Mouse (Mus musculus) adrenal gland (tissue): ENCODE data around the gene Trip12.

Experiments used
- intact Hi-C: fragments of 180-260 bp; cut with DNase I; formaldehyde crosslinking; loops from one replicate; pipeline ENCODE4 v1.15.1; 2025
- long read RNA-seq, 2 experiments: library from polyadenylated mRNA; unstranded; transcript quantifications; one replicate each; pipeline ENCODE4 v2.0.0; 2020; ENCODE audit warnings: borderline replicate concordance in 1 of 2; ENCODE audit not compliant: insufficient replicate concordance in 1 of 2

Gene Trip12
- long read RNA-seq, experiment 1, full-length matches to known transcripts: 2 of 19 reads
- long read RNA-seq, experiment 1, partial matches to known transcripts: 11 of 19 reads
- long read RNA-seq, experiment 1, other reads (novel, unspliced or antisense): 6 of 19 reads
- long read RNA-seq, experiment 2, partial matches to known transcripts: 16 of 22 reads
- long read RNA-seq, experiment 2, other reads (novel, unspliced or antisense): 6 of 22 reads

DNA sequence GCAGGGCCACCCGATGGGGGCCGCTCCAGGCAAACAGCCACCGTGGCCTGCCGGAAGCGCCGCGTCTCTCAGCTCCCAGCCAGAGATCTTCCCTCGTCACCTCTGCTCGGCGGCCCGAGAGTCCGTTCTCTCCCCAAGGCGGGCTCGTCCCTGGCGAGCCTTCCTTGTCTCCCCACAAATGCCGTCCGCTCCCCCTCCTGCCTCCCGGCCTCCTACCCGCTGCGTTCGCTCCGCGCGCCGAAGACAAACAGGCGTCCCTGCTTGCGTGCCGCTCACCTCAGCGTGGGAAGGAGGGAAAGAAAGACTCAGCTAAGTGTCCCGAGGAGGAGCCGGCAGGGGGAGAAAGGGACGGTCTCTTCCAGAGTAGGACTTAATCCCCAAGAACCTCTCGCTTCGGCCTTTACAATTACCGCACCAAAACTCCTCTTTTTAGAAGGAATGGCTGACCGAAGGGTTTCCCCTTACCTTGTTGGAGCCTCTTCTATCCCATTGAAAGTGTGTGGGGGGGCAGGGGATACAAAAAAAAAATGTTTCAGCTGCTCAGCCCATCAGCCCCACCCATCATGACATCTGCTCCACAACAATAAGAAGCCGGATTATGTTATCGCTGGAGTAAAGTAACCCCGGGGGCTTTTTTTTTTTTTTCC lies at the start of gene Trip12:
Gene Trip12, minus strand, starts transcription at position 499 of the 647 bp plus-strand sequence.
- intact Hi-C loops: no loop called here

DNA sequence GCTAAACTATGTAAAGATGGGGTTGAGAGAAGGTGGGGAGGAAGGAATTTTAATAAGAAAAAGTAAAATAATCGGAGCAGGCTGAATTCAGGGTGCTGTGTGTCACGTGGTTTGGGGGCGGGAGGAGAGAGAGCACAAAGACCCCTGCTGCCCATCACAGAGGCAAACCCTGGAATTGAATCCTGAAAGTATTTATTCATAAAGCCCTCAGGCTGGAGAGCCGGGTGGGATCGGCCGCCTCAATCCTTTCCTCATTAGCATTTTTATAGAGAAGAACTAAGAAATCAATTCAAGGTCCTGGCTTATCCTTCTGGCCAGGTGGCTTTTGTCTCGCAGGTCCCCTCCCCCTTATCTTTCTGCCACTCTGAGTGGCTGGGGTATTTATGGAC lies 49.7 kb upstream of the Trip12 start:
- intact Hi-C loops: no loop called here

DNA sequence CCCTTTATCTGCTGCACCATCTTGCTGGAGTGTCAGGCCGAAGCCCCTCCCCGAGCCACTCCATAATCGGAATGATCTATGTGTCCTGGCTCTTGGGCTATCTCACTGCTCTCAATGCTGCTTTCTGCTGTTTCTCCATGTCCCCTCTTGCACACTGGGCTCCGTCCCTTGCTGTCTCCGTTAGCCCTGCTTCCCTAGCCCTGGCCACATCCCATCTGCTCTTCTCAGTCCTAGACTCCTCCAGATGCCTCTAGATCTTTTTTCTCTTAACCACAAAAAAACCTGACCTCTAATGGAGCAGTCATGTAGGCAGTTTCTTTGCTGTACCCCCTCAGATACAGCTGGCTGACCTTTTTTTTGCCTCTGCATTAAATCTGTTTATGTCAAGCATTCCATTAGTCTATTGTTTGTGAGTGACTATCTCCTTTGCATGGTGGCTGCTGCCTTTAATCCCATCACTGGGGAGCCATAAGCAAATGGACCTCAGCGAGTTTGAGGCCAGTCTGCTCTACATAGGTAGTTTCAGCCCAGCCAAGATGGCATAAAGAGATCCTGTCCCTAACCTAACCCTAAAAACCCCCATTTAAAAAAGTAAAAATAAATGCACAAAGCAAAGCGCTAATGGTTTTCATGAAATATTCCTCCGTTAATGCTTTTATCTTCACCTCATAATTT lies 49.2 kb upstream of the Trip12 start:
- intact Hi-C loops: no loop called here

DNA sequence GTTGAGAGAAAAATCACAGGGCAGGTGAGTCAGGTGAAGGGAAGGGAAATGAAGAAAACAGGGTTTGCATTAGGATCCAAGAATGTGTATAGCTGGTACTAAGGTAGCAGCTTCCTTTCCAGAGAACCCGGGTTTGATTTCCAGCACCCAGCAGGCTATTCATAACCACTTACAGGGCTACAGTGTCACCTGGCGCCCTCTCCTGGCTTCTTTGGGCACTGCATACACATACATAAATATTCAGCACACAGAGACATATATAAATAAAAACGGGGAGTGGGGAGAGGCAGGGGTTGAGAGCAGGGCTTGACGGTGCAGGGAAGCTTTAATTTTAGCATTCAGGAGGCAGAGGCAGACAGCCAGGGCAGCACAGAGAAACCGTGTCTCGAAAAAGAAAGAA lies 45.6 kb upstream of the Trip12 start:
- intact Hi-C loops: no loop called here

DNA sequence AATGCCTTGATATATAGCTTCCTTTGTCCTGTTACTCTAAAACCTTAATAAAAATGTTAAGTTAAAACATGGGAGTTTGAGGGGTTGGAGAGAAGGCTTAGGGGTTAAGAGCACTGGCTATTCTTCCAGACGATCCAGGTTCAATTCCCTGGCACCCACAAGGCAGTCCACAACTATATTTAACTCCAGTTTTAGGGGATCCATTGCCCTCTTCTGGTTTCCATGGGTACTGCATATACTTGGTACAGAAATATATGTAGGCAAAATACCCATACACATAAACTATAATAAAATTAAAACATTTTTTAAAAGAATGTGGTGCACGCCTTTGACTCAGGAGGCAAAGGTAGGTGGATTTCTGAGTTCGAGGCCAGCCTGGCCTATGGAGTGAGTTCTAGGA lies 44.9 kb upstream of the Trip12 start:
- intact Hi-C loops: no loop called here

GRCm38 (mm10) chr1:84883889-84884288 lies 43.6 kb upstream of the Trip12 start:
- intact Hi-C loops: no loop called here

GRCm38 (mm10) chr1:84882937-84883336 lies 42.6 kb upstream of the Trip12 start:
- intact Hi-C loops: no loop called here

- intact Hi-C loops: no loop called here
Observed at GRCm38 (mm10) chr1:84882066-84882532, 41.8 kb upstream of the Trip12 start.

DNA sequence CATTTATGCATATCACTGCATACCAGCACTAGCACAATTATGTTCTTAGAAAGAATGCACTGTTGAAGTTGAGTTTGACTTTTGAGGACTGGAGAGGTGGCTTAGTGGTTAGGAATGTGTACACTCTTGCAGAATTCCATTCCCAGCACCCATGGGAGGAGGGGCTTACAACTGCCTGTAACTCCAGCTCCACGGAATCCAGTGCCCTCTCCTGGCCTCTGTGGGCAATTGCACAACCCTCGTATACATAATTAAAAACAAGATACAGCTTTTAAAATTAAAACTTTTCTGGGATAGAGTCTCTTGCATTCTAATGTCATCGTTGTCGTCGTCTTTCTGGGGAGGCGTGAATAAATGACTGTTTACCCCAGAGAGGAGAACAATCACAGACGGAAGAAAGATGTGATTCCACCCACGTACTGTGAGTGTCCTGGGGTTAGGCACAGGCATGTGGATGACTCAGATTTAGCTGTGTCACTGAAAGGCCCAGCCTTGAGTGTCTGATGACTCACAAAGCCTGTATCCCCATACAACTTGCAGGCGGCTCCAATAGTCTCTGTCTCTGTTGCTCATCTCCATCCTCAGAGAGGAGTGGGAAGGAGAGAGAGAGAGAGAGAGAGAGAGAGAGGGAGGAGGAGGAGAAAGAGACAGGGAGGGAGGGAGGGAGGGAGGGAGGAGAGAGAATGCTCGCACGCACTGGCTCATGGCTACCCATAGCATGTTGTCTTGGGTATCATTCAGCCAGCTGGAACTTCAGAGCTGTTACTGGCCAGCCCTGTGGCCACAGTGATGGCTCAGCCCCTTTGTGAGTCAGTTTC lies 41.1 kb upstream of the Trip12 start:
- intact Hi-C loops: loop anchor here (2.0 kb wide), 1 partner anchor 149 kb away; no protein-coding TSS in a partner anchor

- intact Hi-C loops: loop anchor here (2.0 kb wide), 1 partner anchor 147 kb away; no protein-coding TSS in a partner anchor
Observed at GRCm38 (mm10) chr1:84879571-84880120, 39.3 kb upstream of the Trip12 start.

- intact Hi-C loops: no loop called here
Observed at GRCm38 (mm10) chr1:84877590-84877989, 37.3 kb upstream of the Trip12 start.

- intact Hi-C loops: no loop called here
Observed at GRCm38 (mm10) chr1:84872939-84873338, 32.6 kb upstream of the Trip12 start.

GRCm38 (mm10) chr1:84872105-84872504 lies 31.8 kb upstream of the Trip12 start:
- intact Hi-C loops: no loop called here

- intact Hi-C loops: no loop called here
Observed at GRCm38 (mm10) chr1:84871131-84871530, 30.8 kb upstream of the Trip12 start.

DNA sequence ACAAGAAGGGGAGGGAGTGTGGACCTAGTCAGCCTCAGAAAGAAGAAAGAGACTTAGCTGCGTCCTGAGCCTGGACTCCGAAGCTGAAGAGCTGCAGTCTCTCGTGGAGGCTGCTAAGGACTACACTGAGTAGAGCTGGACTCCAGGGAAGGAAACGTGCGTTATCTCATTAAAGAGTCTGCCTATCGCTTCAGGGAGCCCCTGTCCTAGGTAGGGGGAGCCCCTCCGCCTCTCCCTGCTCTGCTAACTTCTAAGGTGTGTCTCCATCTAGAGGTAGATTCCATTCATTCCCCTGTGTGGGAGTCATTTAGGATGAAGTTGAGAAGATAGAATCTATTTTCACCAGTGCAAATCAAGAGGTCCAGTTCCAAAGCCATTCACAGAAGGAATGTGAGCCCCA lies 29.2 kb upstream of the Trip12 start:
- intact Hi-C loops: no loop called here

- intact Hi-C loops: no loop called here
Observed at GRCm38 (mm10) chr1:84868841-84869240, 28.5 kb upstream of the Trip12 start.

- intact Hi-C loops: no loop called here
Observed at GRCm38 (mm10) chr1:84868311-84868710, 28.0 kb upstream of the Trip12 start.

GRCm38 (mm10) chr1:84866706-84867230 lies 26.5 kb upstream of the Trip12 start:
- intact Hi-C loops: no loop called here

- intact Hi-C loops: no loop called here
Observed at GRCm38 (mm10) chr1:84866231-84866630, 25.9 kb upstream of the Trip12 start.

GRCm38 (mm10) chr1:84864645-84865044 lies 24.3 kb upstream of the Trip12 start:
- intact Hi-C loops: no loop called here

- intact Hi-C loops: no loop called here
Observed at GRCm38 (mm10) chr1:84861255-84861630, 20.9 kb upstream of the Trip12 start.
